Mouse (Mus musculus) inflammation-experienced regulatory T-cells, adult 6 months (primary cell): Measurements from ENCODE around the gene Slc9b1. TPM values are rescaled to one million over a fixed set of nuclear protein-coding genes. Genes with fewer than 3 reads are reported as not detected.

Source experiments
- ATAC-seq: one replicate; pipeline ENCODE4 v1.8.0; 2017
- polyA plus RNA-seq, 3 experiments: library from polyadenylated mRNA; unstranded; fragments of 100-300 nt; shearing (Covaris generic); gene quantifications; one replicate each; pipeline ENCODE4 v1.2.1; 2017

The Slc9b1 gene
- polyA plus RNA-seq, 3 experiments from 2014 or later = 0.44 TPM; not detected in 2

DNA sequence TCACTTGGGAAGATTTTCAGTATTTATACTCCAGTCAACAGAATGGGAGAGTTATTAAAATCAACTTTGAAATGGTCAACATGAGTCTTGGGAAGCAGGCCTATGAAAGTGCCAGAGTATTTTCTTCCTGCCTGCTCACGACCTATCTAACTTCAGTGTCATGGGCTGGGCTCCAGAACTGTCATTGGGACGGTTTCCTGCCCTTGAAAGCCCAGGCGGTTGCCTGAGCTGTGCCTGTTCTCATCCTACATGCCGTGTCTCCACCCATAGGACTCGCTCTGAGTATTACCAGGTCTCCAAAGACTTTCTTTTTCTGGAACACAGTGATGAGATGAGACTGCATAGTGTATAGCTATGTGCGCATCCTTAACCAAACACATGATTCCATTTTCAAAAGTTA is 45.4 kb downstream of the Slc9b1 start:
- no peak for ATAC-seq

DNA sequence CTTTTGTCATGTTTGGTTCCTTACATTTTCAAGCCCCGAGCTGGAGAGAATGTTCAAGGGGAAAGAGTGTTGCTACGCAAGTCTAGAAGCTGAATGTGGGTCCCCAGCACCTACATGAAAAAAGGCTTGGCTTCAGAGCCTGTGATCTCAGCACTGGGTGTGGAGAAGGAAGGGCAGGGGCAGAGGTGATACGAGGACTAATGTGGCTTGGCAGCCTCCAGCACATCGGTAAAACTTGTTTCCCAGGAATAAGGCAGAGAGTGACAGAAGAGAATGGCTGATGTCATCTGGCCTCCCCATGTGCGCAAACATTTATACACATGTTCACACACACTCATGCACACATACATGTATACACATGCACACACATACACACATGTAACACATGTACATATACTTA is 47.3 kb downstream of the Slc9b1 start:
- ATAC-seq = no peak

DNA sequence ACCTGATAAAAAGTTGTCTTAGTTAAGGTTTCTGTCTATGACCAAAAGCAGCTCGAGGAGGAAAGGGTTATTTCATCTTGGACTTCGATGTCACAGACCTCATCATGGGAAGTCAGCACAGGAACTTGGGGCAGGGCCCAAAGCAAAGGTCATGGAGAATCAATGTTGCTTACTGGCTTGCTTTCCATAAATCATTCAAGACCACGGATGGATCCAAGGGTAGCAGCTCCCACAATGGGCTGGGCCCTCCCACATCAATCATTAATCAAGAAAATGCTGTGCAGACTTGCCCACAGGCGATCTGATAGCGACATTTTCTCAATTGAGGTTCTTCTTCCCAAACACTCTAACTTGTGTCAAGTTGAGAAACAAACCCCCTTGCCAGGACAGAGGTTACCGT is 48.3 kb downstream of the Slc9b1 start:
- ATAC-seq = no peak

DNA sequence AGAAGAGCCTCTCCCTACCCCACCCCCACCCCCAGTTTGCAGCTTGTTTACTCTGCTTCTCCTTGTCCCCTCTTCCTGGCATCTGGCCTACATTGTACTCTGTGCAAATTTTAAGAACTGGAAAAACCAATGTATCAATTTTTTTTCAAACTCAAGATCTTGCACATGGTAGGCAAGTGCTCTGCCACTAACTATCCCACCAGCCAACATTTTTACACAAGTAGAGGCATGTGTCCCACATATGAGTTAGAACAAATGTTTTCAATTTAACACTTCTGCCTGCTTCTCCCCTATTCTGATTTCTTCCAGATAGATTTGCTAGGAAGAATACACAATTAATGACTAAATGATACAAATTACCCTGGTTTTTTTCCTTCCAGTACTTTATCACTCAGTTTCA is 49.3 kb downstream of the Slc9b1 start:
- ATAC-seq = no peak

DNA sequence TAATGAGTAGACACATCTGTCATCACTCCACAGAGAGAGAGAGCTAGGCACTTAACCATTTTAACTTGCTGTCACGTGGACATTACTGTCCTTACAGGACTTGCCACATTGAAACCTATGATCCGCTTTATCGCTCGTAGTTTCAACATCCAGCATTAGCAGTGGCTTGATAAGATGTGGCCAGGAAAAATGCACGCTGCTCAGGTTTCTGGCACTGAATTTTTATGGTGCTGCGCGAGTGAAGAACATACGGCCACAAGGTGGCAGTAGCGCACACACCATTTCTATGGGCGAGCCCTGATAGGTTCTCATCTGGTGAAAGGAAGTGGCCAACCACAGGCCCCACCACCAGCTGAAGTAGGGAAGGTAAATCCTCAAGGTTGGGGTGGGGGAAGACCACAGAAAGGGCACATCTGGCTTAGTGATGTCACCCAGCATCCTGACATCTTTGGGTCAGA is 54.4 kb downstream of the Slc9b1 start:
- peak; percentile 100 for ATAC-seq

DNA sequence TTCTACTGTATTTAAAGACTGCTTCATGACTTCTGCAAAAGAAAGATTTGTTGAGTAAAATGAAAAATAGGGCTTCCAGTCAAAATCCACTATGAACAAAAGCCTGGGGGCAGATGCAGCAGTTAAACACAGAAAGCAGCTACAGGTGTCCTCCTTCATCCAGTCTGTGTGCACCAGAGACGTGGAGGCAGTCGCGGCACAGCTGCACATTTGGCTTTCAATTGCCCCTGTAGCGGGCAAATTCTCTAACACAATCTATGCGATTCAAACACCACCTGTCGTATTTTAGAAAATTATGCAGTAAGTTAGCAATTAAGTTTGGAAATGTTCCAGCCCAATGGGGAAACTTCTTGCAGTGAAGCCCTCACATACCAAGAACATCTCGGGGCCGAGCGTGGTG is 55.4 kb downstream of the Slc9b1 start:
- ATAC-seq = no peak

DNA sequence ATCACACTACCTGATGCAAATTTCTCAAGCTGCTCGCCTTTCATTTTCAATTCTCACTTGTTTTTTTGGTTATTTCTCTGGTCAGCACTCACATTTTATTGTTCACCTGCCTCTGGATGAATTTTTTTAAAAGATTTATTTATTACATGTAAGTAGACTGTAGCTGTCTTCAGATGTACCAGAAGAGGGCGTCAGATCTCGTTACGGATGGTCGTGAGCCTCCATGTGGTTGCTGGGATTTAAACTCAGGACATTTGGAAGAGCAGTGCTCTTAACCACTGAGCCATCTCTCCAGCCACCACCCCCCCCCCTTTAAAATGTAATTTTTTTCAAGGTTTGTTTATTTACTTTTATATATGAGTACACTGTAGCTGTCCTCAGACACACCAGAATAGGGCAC is 56.0 kb downstream of the Slc9b1 start:
- no peak for ATAC-seq

DNA sequence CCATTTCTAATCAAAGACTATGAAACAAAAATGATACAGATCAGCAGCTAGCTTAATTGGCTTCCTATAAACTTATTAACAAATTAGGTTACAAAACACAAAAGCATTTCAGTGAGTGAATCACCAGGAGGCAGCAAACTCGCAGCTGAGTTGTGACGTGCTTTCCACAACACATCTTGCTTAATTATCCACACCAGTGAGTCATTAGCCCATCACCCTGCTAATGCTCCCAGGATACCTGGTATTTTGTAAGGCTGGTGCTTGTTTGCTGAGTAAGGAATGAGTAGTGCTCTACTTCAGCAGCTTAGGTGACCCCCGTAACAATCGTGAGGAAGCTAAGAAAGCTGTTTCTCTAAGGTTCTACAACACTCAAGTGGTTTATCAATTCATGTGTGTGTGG is 56.8 kb downstream of the Slc9b1 start:
- no peak for ATAC-seq

DNA sequence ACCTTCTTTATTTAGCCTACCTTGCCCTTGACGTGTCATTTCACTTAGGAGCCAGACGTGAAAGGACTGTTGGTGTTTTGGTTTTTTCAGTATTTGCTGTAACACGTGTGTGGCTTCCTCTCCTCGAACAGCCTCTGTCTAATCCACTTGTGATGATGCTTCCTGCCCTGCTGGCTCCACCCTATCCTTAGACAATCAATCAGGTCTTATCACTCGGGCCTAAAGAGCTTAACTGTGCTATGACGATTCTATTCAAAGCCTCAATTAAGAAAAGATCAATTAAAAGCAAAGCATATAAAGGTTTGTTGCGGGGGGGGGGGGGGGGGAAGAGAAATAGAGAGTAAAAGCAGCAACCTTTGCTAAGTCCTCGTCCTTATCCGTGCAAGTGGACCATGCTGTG is 59.5 kb downstream of the Slc9b1 start:
- ATAC-seq = no peak

DNA sequence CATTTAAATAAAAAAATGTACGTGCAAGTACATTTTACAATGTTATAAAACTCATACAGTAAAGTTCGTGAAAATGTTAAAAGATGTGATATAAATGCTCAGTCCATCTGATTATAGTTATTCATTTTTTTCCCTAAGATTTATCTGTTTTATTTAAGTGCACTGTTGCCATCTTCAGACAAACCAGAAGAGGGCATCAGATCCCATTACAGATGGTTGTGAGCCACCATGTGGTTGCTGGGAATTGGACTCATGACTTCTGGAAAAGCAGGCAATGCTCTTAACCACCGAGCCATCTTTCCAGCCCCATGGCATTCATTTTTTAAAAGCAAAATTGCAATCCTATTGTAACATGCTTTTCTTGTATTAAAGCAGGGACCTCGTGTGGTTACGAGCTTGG is 61.4 kb downstream of the Slc9b1 start:
- ATAC-seq = no peak

DNA sequence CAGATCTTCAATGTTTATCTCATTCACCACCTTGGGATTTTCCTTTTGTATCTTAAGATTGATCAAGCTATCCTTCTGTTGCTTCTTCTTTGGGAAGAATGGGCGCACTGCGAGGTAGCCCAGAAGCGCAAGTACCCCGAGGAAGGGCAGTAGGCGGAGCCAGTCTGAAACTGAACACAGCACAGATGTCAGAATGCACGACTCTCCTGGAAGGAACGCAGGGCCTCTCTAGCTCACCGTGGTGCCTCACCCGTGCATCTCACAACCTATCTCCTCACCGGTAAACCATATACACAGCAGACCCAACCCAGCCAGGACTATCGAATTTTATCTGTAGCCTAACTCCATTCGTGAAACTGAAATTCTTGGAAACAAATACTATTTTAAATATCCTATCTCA is 63.2 kb downstream of the Slc9b1 start:
- no peak for ATAC-seq

DNA sequence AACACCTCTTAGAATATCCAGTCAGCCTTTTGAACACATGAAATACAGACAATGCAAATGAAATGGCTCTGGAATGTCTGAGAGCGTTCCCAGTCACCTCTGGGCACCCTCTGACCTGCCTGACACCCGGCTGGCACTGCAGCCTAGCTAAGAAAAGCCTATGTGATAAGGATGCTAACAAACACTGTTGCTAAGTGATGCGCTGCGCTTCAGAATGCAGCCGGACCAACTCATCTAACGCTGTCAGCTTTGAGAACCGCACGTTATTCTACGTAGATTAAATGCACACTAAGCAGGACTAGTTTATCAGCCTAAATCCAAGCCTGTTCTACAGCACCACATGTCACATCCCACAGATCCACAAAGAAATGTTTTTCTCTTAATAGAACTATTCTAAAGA is 64.0 kb downstream of the Slc9b1 start:
- ATAC-seq = no peak

DNA sequence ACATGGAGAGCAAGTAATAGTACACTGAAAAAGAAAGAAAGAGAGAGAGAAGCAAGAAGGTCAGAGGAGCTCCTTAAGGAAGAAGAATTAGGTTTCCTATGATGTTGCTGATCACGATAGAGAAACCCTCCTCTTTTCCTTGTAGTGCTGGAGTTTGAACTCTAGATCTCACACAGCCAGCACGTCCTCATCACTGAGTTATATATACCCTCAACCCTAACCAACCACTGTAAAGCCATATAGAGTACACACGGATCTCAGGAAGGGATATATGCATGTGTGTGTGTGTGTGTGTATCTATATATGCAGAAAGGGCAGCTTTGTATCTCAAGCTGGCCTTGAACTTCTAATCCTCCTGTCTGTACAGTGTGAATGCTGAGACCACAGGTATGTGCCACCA is 69.4 kb downstream of the Slc9b1 start:
- no peak for ATAC-seq

DNA sequence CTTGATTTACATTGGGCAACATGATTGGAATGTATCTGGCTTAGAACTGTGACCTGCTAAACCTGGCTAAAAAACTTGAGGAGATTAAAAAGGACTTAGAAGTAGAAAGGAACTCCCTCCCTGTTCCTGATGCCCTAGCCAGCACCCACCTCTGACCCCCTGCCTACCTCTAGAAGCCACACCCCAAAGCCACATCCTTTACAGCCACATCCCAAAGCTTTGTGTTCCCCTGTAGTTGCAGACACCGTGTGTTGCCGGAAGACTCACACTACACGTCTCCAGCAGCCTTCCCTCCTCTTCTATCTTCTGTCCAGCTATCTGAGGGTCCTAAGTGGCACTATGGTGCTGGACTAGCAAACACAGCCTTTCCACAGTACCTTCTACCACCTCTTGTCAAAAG is 70.0 kb downstream of the Slc9b1 start:
- peak; percentile 78 for ATAC-seq

DNA sequence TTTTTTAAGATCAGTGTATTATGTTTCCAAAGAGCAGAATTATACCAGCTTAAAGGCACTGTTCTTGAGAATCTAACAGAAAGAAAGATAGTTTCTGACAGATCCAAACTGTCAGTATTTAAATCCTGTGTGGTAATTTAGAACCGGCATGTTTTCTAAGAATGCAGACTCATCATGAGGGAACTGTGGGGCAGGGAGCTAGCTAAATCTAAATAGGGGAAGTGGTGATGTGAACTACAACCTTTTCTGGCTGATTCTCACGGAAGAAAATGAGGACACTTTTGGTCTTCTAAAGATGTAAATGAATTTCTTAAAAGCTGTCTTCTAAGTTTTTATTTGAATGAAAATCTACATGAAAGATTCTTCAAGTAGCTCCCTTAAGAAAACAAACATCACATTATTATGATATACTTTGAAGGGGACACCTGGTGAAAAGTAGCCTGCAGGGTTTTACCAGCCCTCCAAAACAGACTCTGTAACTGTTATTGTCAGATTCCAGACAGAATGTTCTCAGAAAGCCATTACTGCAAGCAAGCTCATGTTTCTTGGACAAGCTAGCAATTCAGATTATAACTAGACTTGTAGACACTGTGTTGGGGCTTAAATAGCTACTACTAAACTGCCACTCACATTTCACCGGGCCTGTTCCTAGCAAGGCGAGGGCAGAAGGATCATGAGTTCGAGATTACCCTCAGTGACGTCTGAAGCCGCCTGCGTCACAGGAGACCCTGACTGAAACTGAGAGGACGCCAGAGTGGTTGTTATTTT is 72.9 kb downstream of the Slc9b1 start:
- ATAC-seq = no peak

DNA sequence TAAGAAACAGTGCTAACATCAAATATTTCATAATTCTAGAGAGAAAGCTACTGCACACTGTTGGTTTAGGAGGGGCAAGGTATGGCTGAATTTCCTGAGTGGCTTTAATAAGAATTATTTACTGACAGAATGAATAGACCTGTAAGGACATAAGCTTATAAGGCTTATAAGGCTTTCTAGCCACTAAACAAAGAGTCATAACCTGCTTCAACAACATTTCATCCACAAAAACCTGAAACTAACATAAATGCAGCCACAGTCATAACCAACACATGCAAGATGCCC is 73.4 kb downstream of the Slc9b1 start:
- ATAC-seq = no peak

DNA sequence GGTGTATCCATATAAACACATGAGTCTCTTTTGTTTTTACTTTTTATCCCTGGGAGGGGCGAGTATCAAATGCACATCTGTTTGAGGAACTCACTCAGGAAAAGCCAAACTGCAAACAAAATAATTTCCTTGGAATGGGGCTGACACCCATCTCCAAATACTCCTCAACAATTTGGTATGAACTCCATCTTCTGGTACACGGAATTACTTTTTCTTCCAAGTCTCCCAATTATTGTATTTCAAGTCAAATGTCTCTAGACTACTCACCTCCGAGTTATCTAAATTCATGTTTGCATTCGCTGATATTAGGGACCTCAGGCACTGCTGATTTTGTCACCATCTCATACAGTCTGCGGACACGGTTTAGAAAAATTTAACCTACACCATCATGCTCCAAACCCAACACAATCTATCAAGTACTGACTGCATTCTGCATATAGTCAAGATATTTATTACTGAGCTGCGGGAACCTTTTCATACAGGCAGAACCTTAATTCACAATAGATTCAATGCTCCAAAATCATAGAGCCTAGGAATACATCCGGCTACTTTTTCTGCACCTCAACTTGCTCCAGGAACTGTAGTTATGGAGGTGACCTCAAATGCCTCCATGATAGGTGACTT is 74.5 kb downstream of the Slc9b1 start:
- ATAC-seq = no peak

DNA sequence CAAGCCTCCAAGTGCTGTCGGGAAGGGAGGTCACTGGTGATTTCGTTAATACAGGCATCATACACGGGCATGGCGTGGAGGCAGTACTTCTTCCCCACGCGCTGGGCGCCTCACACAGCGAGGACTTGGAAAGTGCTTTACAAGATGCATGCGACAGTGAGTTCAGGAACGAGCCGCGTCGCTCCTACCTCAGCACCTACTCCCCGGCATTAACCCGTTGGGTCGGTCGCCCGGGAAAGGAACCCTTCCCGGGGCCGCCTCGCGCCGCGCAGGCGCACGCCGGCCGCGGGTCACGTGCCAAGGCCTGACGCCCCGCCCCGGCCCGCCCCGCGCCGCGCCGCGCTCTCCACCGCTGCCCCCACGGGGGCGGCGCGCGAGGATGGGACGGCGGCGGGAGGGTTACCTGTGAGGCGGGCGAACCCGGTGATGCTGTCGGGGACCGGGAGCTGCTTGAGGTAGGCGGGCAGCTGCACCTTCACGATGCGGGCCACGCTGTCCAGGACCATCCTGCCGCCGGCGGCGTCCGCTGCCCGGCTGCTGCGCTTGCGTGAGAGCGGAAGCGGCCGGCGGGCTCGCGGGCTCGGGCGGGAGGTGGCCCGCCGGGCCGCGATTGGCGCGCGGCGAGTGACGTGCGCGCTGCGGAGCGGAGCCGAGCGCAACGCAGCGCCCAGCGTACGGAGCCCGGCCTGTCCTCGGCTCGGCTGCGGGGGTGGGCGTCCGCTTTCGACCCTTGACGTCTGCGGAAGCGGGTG is 75.2 kb downstream of the Slc9b1 start:
- ATAC-seq = peak; percentile 85

DNA sequence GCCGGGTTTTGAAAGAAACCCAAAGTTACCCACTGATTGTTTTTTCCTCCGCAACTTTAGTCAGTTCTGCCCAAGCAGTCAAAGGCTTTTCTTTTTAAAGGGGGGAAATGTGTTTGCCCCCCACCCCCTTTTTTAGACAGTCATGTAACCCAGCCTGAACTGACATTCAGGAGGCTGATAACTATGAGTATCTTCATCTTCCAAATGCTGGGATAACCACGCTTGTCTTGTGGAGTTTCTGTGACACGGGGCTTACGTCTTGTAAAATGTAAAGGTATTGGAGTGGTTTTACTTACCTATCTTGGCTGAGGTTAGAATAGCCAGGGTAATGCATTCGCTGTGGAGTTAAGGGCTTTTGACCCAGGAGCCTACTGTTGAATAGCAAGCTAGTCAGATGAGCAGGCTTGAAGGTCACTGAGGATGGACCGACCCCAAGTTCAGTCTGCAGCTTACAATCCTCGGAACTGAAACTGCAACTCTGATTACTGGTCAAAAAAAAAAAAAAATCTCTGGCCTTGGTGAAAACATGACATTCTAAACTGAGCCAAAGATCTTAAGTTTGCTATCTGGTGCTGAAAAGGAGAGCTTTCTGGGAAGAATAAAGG is 75.9 kb downstream of the Slc9b1 start, which contains the start of gene Cisd2:
Cisd2 (minus strand) TSS at position 318 of the 605 bp plus-strand sequence.
- no peak for ATAC-seq

DNA sequence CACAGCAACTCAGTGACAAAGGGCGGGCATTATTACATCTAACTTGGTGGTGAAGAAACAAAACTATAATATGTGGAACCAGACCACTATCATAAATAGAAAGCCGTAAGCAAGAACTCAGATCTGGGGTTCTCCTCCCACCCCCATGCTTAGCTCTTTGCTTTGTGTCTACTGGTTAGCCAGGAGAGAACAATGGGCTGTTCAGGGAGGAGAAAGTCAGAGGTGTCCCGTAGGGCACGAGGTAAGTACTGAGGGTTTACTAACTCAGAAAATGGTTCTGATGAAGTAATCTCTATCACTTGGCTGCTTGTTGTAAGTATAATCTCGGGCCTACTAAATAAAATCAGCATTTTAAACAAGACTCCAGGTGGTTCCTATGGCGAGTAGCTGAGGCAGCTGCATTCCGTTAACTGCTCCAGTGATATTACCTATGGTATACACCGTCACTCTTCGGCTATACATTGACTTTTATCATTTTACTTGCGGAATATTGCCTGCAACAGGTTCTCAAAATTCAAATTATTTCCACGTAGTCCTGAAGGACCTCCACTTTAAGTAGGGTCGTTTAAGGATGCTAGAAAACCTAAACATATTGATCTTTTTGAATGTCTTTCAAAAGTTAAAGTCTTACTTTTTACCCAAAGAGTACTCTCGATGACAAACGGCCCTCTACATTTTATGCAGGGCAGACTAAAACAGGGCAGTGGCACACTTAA is 89.2 kb downstream of the Slc9b1 start:
- ATAC-seq = no peak

DNA sequence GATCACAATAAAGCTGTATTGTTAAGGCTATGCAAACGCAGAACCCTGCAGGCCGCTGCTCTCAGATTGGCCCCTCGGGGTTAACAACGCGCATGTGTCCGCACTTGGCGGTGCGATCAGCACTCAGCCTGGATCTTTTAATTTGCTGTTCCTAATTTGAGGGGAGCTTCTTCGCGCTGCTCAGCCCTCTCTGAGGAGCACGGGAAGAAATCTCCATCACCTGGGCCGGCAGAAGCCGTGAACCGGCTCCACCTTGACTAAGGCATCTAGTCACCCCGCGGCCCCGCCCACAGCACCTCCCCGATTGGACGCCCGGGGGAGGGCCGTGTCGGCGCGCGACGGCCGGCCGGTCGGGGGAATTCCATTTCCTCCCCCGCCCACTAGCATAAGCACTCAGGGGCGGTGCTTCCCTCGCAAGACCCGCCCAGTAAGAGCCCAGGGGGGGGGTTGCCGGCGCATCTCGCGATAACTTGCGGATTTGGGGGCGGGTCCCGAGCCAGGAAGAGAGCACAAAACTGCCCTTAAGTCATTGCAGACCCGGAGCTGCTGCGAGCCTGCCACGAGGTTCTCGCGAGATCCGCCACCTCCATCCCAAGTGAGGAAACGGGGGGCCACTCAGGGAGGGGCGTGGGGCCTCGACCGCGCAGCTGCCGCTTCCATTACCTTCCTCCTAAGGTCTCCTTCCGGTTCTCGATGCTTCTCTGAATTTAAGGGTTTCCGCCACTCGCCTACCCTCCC is 90.1 kb downstream of the Slc9b1 start, which contains the start of gene Ube2d3:
Ube2d3 (plus strand) TSS at position 392 of the 738 bp plus-strand sequence.
- ATAC-seq = peak; percentile 81

DNA sequence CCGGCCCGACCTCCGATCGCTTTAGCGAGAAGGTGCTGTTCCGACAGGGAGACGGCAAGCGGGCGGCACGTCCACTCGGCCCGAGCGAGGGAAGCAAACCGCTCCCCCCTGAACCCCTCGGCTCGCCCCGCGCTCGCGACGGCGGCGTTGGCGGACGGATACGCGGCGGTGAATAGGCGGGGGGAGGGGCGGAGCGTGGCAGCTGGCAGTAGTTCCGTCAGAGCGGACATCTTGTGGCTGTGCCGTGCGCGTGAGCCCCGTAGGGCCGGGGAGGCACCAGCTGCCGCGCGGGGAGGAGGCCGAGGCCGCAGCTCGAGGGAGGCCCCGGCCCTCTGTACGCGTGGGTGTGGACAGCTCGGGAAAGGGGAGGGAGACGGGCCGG is 90.7 kb downstream of the Slc9b1 start:
- ATAC-seq = peak; percentile 10
